Mouse (Mus musculus) adrenal gland, adult 2 months (tissue): ENCODE measurements at regions not wholly inside any gene's neighbourhood (a gene's known extent, or its start where the extent isn't known, plus 50 kb on each side); places are given as distances from the start of the nearest gene placed in this dataset.
A peak's percentile ranks its signal among the peaks of the same experiment; 100 is the strongest.

Experiments used
- DNase-seq: peaks from one replicate; pipeline ENCODE4 v3.0.0; 2021

- no peak for DNase-seq
Observed at GRCm38 (mm10) chr12:68683176-68683575, 475.8 kb downstream of the Rps29 start.

DNA sequence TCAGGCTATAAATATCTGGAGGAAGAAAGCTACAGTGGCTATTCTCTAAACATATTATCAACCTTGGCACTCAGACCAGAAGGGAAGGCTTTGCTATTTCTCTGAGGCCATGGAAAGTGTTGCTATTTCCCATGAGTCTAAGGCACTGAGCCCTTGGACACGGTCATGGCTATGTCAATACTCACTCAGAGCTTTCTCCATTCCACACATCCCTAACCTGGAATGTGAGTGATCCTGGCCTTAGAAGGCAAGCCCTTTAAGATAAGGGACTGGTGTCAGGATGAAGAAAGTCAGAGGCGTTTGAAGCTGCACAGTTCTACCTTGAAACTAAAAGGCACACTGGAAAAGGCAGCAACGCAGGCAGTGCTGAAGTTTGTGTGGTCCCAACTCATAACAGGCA lies 478.3 kb downstream of the Rps29 start:
- DNase-seq = no peak

DNA sequence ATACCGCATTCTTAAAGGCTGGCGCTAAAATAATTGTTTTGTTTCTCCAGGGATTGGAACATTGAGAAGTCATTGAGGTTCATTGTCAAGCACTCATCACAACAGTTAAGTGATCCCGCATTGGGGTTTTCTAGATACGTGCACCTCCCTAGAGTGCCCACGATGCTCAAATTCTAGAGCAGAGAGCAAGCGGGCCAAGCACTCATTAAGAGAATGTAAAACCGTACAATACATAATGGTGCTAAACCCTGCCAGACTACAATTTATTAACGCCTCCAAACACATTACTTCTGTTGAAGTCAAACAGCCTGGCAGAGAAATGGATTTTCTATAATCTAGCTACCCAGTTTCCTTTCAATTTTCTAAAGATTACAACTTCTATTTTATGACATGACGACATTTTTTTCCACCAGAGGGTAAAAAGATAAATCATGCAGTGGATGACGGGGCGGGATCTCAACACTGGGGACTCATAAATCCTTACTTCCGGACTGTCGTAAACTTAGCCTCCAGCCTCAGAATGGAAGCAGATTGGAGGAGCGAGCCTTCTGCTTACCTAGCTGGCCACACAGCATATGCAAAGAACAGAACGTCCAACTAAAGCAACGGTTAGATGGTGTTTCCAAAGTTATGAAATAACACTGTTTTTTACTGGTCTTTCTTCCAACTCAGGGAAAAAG lies 482.8 kb downstream of the Rps29 start:
- peak; percentile 48 for DNase-seq

GRCm38 (mm10) chr12:68672011-68672410 lies 487.0 kb downstream of the Rps29 start:
- peak; percentile 2 for DNase-seq

GRCm38 (mm10) chr12:68645901-68646585 lies 512.9 kb downstream of the Rps29 start:
- DNase-seq = no peak

DNA sequence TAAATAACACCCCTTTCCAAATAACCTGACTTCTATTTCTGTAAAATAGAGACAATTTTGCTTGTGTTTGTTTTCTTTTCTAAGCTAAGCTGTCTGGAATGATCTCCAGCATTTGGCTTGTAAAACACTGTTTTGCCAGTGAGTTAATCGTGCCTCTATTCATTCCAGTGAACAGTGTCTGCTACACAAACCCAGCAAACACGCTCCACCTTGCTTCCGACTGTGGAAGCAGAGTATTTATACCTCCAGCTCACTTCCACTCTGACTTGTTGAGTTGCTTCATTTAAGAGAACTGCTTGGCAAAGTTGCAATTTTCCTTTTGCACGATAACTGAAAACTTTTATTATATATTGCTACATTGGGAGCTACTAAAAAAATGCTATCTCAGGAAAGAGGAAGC lies 515.3 kb downstream of the Rps29 start:
- DNase-seq = no peak

DNA sequence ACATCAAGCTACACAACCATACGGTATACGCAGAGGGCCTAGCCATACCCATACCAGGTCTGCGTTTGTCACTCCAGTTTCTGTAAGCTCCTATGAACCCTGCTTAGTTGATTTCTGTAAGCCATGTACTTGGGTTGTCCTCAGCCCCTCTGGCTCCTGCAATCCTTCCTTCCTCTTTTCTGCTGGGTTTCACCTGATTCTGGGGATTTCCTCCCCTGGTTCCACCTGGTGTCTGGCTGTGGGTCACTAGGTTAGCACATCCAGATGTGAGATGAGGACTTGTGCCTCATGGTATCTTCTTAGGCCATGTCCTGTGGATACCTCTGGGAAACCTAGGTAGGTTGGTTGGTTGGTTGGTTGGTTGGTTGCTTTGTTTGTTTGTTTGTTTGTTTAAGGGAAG lies 526.5 kb downstream of the Rps29 start:
- no peak for DNase-seq

- no peak for DNase-seq
Observed at GRCm38 (mm10) chr12:68618337-68618736, 540.6 kb downstream of the Rps29 start.

GRCm38 (mm10) chr12:68605417-68606000 lies 553.5 kb downstream of the Rps29 start:
- DNase-seq = no peak

DNA sequence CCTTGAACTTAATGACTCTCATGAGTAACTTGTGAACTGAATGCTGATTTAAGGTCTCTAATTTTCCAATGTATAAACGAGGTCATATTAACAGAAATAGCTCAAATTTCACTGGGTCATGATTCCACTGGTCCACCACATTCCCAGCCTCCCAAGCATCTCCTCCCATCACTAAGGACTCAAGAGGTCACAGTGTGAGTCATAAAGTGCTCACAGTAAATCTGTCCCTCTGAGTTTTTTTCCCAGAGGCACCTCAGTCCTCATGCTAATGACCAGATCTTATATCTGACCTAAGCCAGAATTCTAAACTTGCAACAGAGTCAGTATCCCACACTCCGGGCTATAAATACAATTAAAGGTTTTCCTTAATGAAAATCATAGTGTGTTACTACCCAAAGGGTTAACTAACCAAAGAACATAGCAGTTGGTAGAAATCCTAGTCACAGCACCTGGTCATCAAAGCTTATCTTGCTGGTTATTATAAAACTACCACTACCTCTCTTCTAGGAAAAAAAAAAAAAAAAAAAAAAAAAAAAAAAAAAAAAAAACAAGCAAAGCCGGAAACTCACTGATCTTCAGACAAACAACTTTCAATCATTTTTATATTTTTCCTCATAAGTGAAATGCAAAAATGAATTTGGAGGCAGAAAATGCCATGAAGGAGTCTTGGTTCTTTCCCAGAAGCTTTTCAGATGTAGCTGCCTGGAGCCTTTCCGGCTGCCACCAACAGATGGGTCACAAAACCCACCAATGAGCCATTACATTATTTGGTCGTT lies 554.3 kb downstream of the Rps29 start:
- DNase-seq = no peak

- DNase-seq = no peak
Observed at GRCm38 (mm10) chr12:68602682-68603081, 556.3 kb downstream of the Rps29 start.

DNA sequence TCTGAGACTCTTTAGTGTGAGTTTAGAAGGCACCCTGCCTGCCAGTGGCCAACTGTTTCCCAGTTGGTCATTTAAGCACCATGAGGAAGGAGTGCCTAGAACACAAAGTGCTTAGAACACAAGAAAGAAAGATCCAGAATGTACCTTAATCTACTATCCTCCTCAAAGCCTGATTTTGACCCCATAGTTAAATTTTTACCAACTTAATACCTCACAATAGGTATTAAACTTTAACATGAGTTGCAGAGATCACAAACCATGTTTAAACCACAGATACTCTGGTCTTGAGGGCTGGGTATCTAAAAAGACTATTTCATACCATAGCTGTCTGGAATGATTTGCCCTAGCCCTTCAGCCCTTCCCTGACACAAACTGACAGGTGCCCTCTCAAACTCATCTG lies 557.6 kb downstream of the Rps29 start:
- DNase-seq = no peak

GRCm38 (mm10) chr12:68599681-68600596 lies 559.0 kb downstream of the Rps29 start:
- no peak for DNase-seq

DNA sequence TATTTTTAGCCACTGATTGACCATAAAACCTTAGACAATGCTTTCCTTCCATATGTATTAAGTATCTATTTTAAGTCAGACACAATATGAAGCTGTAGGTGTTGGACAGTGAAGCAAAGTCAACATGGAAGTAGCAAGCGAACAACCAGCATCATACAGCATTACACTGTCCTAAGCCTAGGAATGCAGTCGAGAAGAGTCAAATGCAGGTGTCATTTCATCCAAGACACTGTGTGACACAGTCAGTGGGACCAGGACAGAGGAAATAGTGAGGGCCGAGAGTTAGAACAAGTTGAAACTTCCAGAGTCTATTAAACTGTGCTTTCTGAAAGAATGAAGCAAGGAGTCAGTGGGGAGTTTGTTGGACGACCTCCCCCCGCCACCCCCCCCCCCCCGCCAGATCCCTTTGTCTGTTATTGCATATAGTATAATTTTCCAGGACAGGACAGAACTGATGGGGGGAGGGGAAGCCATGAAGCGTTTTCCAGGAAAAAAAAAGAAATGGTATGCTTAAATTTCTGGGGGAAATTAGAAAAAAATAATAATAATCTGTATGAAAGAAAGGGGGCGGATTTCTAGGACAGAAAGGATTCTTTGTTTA lies 559.9 kb downstream of the Rps29 start:
- no peak for DNase-seq

GRCm38 (mm10) chr12:68585524-68585872 lies 573.5 kb downstream of the Rps29 start:
- no peak for DNase-seq

GRCm38 (mm10) chr12:68584786-68585523 lies 574.0 kb downstream of the Rps29 start:
- peak; percentile 52 for DNase-seq

- DNase-seq = no peak
Observed at GRCm38 (mm10) chr12:68579909-68580308, 579.1 kb downstream of the Rps29 start.

GRCm38 (mm10) chr12:68577453-68577852 lies 581.5 kb downstream of the Rps29 start:
- no peak for DNase-seq

- DNase-seq = no peak
Observed at GRCm38 (mm10) chr12:68576855-68577254, 582.1 kb downstream of the Rps29 start.

DNA sequence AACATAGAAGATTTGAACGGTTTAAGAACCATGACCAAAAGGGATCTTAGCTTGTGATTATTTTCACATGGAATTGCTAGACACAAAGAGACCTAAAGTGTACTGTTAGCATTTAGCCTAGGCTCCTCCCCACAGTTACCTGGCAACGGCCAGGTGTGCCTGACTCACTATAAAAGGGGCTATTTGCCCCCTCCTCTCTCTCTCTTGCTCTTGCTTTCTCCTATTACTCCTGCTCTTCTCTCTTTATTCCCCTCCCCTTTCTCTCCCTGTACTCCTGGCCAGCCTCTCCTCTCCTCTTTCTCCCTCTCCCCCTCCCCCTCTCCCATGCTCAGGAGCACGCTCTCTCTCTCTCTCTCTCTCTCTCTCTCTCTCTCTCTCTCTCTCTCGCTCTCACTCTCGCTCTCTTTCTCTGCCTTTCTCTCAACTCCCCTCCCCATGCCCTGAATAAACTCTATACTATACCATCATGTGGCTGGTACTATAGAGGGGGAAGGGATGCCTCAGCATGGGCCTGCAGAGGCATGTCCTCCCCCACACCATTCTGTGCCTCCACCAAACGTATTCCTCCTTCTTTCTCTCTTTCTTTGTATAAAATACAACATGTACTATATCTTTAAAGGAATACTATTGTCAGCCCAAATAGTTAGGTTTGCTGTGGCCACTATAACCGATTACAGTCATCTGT lies 603.9 kb downstream of the Rps29 start:
- DNase-seq = no peak
